Mouse (Mus musculus) lung, adult 18-20 months (tissue): ENCODE data around the gene Phospho2.

Source experiments
- DNase-seq, 2 experiments: peaks; one replicate each; pipeline ENCODE4 v3.0.0; 2022; ENCODE audit warnings: mixed read lengths in 2 of 2

The Phospho2 gene

GRCm38 (mm10) chr2:69825898-69826297 is 36.5 kb downstream of the Phospho2 start:
- DNase-seq: no peak

DNA sequence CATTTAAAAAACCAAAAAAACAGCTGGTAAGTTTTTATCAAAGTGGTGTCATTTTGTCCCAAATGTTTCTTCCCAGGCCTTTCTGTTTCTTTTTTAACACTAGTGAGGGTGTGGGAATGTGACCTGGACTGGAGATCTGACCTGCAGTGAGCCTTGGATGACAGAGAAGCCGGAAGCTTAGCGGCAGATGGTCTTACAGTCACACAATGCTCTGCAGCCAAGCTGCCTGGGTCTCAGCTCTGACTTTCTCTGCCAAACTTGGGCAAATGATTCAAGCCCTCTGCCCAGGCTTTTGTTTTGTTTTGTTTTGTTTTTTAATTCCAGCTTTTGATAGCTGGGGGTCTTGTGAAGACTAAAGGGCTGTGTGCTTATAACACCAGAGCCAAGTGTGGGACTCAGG is 37.0 kb downstream of the Phospho2 start:
- peak in 1 of 2 experiments; percentile 7 for DNase-seq

- DNase-seq: no peak
Measured at GRCm38 (mm10) chr2:69828031-69828430, 38.6 kb downstream of the Phospho2 start.

DNA sequence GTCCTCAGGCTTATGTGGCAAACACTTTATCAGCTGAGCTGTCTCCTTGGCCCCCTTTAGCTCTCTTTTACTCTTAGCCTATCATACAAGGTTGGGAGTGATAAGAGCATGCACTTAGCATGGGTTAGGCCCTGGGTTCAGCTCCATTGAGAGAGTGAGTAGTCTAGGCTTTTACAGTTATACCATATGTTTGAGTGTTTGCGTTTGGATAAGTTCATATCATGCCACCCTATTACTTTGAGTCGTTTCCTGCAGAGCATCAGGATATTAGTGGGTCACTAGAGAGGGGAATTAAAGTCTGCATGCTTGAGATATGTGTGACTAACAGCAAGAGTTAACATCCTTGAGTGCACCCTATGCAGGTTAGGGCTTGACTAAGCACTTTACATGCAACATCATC is 40.3 kb downstream of the Phospho2 start:
- DNase-seq: no peak

DNA sequence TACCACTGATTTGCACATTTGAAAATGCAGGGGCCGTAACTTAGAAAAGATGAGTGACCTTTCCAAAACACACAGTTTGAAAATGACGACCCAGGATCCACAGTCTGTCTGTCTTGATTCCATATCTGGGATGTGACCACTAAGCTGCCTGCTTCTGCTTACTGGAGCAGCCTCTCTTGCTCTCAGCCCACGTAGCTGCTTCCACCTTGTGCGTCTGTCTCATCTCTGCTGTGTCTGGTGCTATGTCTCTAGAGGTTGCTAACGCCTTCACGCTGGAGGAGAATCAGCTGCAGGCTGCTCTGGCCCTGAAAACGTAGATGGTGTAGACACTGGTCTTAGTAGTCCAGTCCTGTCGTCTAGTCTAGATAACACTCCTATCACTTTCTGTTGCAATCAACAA is 40.7 kb downstream of the Phospho2 start:
- DNase-seq: no peak

GRCm38 (mm10) chr2:69837244-69837967 is 48.0 kb downstream of the Phospho2 start:
- no peak for DNase-seq

DNA sequence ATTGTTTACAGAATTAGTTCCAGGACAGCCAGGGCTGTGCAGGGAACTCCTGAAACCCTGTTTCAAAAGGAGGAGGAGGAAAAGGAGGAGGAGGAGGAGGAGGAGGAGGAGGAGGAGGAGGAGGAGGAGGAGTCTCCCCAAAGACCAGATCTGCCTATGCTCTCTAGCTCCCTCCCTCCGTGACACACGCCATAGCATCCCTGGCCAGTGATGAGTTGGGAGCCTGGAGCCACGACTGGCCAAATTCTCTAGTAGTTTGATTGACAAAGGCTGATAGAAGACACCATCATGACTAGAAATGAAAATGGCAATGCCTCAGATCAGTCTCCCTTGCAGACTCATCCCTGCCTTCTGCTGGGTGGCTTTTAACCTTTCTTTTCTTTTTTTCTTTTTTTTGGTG is 48.6 kb downstream of the Phospho2 start:
- DNase-seq: no peak

DNA sequence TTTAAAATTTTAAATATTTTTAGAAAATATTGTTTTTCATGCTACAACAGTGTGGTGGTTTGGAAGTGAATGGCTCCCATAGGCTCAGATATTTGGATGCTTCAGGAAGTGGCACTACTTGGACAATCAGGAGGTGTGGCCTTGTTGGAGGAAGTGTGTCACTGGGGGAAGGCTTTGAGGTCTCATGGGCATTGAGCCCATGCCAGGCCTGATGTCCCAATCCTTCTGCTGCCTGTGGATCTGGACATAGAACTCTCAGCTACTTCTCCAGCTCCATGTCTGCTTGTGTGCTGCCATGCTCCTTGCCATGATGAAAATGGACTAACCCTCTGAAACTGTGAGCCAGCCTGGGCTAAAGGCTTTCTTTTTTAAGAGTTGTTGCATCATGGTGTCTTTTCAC is 49.3 kb downstream of the Phospho2 start:
- DNase-seq: no peak

- DNase-seq: no peak
Measured at GRCm38 (mm10) chr2:69840261-69840660, 50.8 kb downstream of the Phospho2 start.

DNA sequence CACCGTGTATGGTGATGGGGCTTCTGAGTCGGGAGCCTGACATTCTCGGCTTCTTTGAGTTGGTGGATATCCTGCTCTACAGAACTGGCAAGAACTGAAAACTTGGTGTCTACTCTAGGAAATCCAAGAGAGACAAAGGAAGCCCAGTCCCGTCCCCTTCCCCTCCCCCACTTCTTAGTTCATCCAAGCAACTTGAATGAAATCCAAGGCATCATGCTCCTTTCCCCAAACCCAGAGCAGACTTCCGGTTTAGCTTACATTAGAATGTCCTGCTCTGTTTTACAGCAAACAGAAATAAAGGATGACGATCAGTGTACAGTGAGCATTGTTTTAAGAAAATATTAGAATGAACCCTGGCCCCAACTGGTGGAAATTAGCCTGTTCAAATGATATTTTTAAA is 59.8 kb downstream of the Phospho2 start:
- no peak for DNase-seq
